Mouse (Mus musculus) A20 (cell line): Measurements from ENCODE around the gene Adamtsl3.
"Not testable (repeated sequence)": the region's sequence is repeated elsewhere in the genome, so short reads cannot be mapped to it uniquely, and the experiment has no call there.

Experiments
- DNase-seq: peaks from one replicate; pipeline ENCODE4 v3.0.0-alpha.2; 2011; ENCODE audit warnings: low read depth, low spot score

Adamtsl3 gene

DNA sequence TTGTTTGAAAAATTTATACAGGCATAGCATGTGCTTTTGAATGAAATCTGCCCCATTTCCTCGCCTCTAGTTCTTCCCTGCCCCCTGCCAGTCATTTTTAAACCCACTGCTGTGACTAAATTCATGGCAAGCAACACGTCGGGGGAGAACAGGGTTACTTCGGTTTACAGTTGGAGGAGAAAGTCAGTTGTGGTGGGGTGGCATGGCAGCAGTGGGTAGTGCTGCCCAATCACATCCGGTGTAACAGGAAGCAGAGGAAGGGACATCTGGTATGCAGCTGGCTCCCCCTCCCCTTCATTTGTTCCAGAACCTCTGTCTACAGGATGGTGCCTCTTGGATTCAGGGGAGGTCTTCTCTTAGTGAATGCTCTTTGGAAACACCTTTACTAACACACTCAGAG is 25.6 kb downstream of the Adamtsl3 start:
- DNase-seq: no peak

DNA sequence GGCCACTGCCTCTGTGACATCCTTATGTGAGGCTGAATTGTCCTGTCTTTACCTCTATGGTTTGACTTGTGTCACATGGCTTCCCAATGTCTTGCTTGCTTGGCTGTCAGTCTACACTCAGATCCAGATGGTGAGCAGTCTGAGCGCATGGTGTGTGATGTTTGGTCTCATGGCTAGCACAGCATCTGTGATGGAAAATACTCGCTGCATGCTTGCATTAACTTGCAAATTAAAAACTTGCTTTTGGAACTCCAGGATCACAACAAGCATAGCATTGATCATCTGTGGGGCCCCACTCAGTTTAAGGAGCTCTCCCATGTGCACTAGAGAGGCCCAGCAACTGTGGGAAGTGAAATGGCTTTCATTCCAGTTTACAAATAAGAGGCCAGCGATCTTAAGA is 29.1 kb downstream of the Adamtsl3 start:
- no peak for DNase-seq

DNA sequence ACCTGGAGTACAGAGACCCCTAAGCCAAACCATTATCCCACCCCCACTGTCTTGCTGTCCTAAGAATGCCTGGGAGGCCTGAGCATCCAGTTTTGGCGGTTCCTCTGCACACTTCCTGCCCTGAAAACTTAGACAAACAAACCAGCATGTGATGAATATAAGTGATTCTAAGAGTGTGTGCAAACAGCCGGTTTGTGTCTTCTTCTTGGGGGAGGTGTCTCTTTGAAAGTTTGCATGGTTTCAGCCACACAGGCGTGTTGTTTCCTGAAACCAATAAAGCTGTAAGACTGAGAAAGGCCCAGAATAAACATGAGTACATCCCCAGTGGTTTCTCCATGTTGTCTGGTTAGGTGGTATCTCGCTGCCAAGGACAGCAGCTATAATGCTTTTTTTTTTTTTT is 30.6 kb downstream of the Adamtsl3 start:
- DNase-seq: no peak

DNA sequence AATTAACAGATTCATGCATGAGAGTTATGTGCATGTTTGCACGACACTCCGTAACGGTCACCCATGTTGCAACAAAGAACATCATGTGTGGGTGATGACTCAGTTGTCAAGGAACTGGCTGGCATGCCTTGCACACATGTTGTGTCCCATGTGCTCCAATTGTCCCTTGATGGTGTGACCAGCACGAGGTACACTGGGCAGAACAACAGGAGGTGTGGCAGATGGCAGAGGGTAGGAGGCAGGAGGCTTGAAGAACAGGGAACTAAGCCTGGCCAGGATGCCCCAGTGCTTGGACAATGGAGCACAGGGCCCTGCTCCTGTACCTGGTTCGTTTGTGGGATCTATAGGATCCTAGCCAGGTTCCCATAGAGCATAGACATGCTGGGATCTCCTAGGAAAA is 31.0 kb downstream of the Adamtsl3 start:
- DNase-seq: no peak

DNA sequence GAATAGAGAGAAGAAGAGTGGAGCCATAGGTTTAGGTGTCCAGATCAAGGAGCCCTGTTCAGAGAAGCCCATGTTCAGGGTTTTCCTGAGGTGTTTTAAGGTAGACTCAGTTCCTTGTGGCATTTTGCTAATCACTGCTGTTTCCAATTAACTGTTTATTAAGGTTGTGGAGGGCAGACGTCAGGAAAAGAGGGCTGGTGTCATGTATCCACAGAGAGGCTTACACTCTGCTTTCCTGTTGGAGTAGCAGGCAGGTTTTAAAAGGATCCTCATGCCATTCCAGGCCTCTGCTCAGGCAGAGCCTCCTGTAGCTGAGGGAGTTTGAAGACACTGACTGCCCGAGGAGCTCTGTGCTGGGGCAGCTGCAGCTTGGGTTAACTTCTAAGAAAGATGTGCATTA is 32.6 kb downstream of the Adamtsl3 start:
- DNase-seq: no peak

DNA sequence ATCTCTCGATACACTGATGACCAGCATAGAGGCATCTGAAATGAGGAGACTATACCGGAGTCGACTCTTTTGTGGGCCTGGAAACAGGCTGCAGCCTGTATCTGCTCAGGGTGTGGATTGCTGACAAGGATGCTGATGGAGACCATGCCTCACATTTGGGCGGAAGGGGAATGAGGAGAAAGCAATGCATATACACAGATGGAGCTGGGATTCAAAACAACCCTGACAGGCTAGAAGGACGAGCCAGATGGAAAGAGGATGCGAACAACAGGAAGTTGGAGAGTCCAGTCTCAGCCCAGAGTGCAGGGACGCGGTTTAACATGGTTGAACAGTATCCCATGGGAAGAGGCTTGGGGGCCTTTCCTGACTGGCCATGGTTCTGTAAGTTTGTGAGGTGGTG is 34.6 kb downstream of the Adamtsl3 start:
- DNase-seq: no peak

DNA sequence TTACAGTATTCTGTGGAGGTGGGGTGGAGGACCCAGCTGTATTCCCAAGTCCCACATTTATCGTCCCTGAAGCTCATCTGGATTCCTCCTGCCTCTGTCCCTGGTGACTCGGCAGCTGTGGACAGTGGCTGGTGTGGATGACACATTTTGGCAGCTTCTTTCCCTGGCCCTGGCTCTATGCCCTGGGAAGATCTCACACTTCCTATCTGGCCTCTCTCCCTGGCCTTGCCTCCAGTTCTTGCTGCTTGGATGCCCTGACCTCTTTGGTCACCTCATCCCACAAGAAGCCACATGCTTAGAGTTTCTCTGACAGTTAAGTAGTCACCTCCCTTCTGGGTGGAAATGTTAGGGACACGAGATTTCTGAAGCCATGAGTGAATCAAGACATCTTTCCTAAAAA is 35.9 kb downstream of the Adamtsl3 start:
- no peak for DNase-seq

DNA sequence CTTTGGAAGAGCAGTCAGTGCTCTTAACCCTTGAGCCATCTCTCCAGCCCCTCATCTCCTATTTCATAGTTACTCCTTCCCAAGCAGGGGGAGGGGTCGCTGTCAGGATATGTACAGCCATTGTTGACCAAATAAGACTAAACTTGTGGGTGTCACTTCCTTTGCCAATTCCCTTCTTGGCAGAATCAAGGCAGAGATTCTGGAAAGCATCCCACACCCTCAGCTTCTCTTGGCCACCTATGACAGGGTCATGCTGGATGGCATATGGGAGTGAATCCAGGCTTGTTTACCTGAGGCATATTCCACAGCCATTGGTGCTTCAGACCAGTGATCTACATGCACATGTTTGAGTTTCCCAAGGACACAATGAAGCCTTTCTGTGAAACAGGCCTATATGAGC is 42.8 kb downstream of the Adamtsl3 start:
- no peak for DNase-seq

DNA sequence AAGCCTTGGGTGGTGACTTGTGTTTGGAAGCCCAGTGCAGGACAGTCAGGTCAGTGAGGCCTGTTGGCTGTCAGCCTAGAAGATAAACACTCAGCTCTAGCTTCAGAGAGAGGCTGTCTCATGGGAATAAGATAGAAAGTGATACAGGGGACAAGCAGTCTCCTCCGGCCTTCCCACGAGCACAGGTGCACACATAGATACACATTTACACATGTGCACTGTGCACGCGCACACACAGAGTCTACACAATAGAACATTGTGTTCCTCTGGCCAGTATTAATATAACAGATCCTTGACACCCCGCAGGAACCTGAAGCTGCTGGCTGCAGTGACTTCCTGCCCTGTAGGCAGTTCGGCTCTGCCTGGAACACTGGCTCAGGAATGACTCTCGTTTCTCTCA is 44.3 kb downstream of the Adamtsl3 start:
- DNase-seq: no peak

DNA sequence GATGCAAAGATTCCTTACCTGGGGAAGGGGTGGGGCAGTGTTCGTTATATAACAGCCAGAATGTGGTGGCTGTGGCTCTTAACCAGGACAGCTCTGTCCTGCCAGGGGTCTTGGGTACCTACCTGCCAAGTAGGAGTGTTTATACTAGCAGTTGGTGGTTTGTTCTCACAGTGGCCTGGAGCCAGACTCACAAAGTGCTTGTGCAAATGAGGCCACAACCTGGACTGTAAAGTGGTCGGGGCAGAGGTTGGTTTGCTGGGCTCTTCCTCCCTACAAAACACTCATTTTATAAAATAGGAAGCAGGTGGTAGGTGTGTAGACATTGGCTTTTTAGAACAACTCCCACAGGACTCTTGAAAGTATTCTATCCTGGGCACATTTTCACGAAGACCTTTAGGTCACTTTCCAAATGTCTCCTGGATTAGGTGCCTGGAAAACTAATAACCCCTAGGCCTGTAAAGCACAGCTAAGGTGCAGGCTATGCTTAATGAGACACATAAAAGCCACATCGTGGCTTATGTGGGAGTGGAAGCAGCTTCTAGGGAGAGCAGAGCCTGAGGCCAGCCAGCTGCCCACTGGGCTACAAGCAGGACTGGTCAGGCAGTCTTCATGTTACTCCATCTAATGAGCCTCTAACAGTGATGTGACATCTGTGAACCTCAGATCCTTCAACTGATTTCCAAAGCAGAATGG is 47.5 kb downstream of the Adamtsl3 start:
- DNase-seq: no peak

DNA sequence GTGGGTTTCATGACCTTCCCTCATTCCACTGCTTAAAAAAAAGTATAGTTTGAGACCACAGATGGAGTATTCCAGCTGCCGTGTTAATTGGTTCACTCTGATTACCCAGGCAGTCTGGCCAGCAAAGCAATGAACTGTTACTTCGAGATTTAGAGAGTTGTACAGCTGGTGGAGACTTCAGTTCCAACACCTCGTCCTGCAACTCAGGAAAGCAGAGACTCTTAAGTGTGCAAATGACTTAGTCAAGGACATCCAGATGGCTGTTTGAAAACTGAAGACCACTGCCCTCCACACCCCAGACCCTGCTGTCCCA is 48.0 kb downstream of the Adamtsl3 start:
- no peak for DNase-seq

DNA sequence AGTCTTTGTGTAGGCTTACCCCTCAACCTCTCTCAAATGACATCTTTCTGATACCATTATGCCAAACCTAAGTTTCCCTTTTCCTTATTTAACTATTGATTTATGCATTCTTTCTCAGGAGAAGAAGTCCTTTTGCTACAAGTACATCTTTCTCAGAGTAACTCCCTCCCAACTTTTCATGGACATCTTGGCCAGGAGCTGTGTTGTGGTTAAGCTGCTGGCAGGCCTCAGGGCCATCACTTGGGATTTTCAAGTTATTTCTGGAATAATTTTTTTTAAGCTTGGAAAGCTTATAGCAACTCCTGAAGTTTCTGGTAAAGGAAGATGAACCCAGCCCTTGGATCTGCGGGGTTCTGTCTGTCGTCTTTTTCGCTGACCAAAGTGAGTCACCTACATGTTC is 51.6 kb downstream of the Adamtsl3 start:
- no peak for DNase-seq

DNA sequence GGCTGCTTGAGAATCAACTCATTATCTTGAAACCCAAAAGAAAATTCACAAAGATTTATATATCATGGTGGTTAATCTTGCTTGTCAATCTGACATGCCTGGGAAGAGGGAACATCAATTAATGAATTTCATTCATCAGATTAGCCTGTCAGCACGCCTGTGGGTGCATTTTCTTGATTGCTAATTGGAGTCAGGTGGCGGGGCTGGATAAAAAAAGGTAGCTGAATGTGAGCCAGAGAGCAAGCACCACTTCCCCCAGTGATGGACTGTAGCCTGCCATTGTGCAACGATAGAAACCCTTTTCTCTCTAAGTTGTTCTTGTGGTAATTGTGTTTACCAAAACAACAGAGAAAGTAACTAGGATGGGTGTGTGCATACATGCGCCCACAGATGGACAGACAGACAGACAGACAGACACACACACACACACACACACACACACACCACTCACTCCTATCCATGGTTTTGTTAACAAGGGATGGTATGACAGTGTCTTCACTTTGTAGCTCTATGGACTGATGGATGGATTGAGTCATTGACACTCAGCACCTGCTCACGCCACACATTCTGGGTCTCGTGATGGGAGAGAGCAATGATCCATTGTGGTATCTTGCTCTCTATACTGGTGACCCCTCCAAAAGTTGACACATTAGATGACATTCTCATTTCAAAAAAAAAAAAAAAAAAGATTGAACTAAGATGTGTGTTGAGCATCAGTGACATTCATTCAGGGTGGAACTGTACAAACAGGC is 59.1 kb downstream of the Adamtsl3 start:
- DNase-seq: no peak

DNA sequence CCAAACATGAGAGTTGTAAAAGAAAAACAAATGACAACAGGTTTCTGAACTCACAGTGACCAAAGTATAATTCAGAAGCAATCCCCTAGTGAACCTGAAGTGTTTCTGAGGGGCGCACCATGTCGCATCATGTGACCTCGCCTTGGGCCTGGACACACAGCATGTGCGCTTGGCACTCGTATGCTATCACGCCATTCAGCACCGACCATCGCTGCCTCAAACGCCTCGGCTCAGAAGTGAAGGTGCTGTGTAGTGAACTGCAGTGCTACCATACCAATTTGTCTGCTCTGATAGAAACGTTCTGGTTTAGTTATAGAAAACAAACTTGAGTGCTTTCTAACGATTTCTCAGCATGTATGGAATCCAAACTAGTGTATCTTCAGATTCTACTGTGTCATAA is 59.7 kb downstream of the Adamtsl3 start:
- no peak for DNase-seq

DNA sequence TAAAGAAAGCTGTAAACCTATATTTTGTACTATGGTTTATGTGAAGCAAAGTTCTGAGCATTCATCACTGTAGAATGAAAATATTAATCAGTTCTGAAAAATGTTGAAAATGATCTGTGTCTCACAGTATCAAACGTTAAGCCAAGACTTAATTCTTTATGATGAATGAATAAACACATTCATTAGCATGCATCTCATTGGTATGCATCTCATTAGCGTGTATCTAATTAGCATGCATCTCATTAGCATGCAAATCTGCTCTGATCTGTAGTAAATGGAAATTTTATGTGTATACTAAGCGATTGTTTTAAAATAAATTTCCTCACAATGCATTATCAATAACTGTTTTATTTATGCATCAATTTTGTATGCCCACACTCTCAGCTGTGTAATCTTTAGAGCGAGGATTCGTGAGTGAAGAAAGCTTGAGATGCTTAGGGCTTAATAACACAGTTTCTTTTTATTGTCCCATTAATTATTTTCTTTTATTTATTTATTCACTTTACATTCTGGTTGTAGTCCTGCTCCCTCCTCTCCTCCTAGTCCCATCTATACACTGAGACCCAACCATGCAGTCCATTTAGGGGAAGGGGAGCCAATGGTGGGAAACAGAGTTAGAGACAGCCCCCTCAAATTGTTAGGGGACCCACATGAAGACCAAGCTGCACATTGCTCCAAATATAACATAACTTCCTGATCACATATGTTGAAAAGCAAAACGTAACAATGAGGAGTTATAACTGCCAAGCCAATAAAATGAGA is 60.4 kb downstream of the Adamtsl3 start:
- no peak for DNase-seq

DNA sequence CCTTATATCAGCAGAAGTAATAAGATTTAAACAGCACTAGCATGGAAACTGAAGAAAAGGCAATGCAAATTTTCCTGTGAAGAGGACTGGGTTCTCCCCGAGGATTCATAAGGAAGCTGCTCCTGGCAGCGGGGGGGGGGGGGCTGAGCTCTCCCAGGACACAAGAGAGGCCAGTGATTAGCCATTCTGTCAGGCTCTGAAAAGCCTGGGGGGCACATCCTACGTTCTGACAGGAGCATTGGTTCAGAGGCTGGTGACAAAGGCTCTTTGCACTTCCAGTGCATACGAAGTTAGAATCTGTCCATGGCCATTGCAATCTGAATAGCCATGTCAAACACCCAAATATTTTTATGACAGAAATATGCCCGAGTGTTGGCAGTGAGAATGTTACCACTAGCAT is 61.4 kb downstream of the Adamtsl3 start:
- DNase-seq: no peak

DNA sequence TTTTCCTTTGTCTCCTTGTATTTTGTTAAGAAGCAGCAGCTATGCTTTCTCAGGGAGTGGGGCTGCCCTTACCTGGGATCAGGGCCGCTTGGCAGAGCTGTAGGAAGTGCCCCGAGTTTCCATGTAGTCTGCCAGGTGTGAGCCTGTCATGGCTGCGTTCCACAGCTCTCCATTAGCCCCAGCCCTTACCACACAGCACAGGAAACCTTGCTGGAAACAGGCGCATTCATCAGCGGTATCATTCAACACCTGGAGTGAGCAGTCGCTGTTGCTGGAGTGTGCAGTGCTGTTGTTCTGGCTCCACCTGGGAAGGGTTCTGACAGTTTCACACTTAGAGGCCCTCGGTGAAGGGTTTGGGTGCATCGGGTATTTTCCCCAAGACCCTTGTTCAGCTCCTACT is 62.1 kb downstream of the Adamtsl3 start:
- DNase-seq: no peak

DNA sequence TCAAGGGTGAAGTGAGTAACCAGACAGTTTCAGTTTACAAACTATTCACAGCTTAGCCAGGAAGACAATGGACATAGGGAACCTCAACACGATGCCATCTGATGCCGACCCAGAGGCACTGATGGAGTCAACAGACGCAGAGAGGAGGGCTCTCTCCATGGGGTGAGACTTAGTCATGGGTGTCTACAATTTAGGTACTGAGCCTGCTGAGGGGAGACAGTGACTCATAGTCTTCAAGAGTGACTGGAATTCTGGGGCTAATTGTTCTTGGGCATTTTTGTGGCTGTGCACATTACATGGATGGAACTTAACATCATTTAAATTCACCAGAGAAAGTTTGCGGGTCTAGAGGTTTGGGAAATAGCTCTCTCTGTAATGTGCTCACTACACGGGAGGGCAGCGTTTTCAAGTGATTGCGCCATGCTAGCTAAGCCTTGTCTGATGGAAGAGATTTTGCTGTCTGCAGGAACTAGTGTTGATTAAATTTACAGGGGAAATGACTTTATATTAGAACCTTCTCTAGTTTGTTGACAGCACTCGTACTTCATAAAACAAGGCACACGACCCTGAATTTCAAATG is 70.1 kb downstream of the Adamtsl3 start:
- DNase-seq: no peak

DNA sequence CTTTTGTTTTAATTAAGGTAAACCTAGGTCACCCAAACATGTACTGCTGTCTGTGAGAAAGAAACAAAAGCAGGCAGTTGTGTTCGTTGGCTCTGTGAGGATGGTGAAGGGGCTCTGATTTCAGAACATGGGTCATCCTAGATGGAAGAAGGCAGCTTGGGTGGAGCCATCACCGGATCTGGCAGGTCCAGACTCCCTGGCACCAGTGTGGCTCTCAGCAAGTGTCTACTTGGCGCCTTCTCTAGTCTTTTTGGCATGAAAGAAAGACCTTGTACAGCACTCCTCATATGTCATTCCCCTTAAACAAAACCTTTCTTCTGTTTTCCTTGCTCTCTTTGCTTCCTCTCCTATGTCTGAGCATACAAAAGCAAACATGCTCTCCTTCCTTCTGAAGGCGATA is 75.5 kb downstream of the Adamtsl3 start:
- DNase-seq: no peak

DNA sequence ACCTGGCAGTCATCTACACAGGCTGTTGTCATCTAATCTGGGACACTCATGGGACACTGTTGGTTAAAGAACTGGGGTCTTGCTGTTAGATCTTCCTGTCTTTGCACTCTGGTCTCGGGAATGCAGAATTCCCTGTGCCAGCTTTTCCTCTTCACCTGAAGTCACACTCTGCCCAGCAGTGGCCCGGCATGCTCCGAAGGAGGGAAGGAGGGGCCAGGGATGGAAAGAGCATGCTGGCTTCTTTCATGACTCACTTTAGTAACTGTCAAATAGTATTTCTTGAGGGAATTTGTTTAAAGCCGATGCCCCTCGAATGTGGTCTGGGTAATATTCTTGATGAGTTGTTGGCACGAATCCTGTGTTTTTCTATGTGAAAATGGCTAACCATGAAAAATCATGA is 81.2 kb downstream of the Adamtsl3 start:
- DNase-seq: no peak

DNA sequence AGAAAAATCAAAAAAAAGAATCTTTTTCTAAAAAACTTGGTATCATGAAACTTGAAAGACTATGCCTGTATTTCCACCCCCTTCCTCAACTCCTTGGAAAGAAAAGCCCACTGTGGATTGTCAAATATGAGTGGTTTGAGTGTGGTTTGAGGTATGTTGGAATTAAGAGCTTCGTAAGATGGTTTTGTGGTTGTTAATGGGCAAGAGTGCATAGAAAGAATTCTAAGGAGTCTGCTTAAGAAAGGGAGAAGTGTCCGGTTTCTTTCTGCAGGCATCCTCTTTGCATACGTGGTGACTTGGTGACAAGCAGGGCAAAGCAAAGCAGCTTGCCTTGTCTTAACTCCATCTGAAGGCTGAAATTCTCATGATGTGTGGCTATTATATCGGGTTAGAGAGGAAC is 81.6 kb downstream of the Adamtsl3 start:
- no peak for DNase-seq

DNA sequence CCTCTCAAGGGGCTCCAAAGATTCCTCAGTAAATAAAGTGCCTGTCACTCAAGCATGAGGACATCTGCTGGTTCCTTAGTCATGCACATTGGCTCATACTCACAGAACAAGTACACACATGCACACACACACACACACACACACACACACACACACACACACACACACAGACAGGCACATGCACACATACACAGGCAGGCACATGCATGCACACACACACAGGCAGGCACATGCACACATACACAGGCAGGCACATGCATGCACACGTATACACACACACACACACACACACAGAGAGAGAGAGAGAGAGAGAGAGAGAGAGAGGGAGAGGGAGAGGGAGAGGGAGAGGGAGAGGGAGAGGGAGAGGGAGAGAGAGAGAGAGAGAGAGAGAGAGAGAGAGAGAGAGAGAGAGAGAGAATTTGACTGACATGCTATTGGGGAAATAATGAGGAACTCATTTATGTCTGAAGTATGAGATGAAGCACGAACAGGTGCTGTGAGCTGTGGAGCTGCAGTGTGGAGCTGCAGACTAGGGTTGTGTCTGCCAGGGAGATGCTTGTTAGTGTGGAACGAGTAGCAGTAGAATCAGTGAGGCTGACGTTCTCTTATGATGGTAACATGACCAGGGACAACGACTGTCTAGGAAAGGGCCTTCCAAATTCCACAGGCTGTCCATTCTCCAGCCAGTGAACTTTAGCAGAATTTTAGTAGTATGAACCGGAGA is 85.0 kb downstream of the Adamtsl3 start:
- DNase-seq: not testable (repeated sequence)
